Mouse (Mus musculus) megakaryocyte, embryonic 14.5 days (primary cell): Measurements from ENCODE around the gene Parva.

Experiments used
- FLI1 ChIP-seq: IDR thresholded peaks from 2 replicates; pipeline ENCODE4 v1.6.1; 2012; ENCODE audit warnings: low read length, inconsistent platforms, mixed read lengths
- GATA1 ChIP-seq: IDR thresholded peaks from 3 replicates; pipeline ENCODE4 v1.6.1; 2012; ENCODE audit warnings: mixed read lengths, low read length, inconsistent platforms, borderline replicate concordance

- no peak for TF ChIP-seq GATA1
- no peak for TF ChIP-seq FLI1
These were observed 68.6 kb downstream of the Parva start for GRCm38 (mm10) chr7:112495950-112496349.
